Mouse (Mus musculus) adrenal gland, adult 2 months (tissue): ENCODE results near the gene Hap1. TPM values are rescaled to one million over a fixed set of nuclear protein-coding genes. Genes with fewer than 3 reads are reported as not detected.
A peak's percentile ranks its signal among the peaks of the same experiment; 100 is the strongest.

ENCODE experiments used
- DNase-seq: peaks from one replicate; pipeline ENCODE4 v3.0.0; 2021
- long read RNA-seq: library from polyadenylated mRNA; stranded (forward); transcript quantifications from one replicate; pipeline ENCODE4 v2.0.0, GENCODE M21; 2021
- polyA plus RNA-seq: library from polyadenylated mRNA; depleted of rRNA; stranded (reverse); fragments of >200 nt; gene quantifications from 2 replicates; pipeline ENCODE4 v1.2.3, GENCODE M21; 2012; rRNA removed
- total RNA-seq, 2 experiments: library from RNA; stranded (reverse); gene quantifications; 2 replicates each; pipeline ENCODE4 v1.2.3; 2021

The Hap1 gene
- total RNA-seq = 10 to 100 TPM; 34.6 to 62.1 TPM
- 28.5 and 32.8 TPM in 2 replicates for polyA plus RNA-seq
- long read RNA-seq, transcript Hap1-201 (11 exons, 2,120 nt) = major isoform, 12 of 51 reads
- long read RNA-seq, partial matches to known transcripts = 12 of 51 reads
- long read RNA-seq, other reads (novel, unspliced or antisense) = 27 of 51 reads

- peak; percentile 86 for DNase-seq
Measured at GRCm38 (mm10) chr11:100355972-100356818, at the start of gene Hap1. Gene Hap1, minus strand, starts transcription at chr11:100356128.

- DNase-seq = no peak
Measured at GRCm38 (mm10) chr11:100404456-100405074, 48.6 kb upstream of the Hap1 start.

DNA sequence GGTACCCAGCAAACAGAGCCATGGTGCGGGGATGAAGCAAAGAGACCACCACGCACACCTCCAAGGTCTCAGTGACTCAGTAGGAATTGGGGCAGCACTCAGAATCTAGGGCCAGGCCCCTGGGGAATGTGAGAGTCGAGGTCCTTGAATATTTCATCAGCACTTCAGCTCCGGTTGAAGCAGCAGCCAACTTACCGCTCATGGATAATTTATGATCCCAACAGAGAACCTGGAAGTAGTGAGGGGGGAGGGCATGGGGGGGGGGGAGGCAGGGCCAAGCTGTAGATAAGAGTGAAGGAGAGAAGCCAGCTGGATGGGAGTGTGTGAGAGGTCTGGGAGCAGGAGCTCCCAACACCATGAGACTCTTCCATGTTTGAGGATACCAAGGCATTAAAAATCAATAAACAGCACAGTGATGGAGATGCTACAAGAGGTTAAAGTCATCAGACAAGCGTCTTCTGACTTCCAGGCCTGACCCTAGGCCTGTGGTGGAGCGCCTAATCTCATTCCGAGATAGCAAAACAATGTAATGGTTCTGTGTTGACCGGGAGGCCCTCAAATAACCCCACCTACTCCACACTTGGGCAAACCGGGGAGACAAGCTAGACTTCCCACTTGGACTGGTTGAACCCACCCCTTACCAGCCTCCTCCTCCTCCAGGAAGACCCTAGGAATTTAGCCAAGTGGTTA, 47.7 kb upstream of the Hap1 start:
- DNase-seq = peak; percentile 41

DNA sequence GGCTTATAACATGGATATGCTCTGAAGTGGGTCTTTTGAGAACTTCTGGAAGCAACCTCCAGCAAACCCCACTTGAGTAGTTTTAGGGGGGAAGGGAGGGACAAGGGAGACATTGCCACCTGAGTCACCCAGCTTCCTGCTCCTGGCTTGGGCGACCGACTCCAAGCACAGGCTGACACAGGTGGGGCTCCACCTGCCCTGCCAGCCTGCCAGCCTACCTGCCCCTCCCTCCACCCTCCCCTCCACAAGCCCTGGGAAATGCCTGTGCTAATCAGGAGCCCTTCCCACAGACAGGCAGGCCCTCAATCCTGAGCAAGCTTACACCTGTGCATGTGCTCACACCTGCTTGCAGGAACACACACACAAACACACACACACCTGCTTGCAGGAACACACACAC, 46.8 kb upstream of the Hap1 start:
- DNase-seq = no peak

GRCm38 (mm10) chr11:100402240-100402639, 46.3 kb upstream of the Hap1 start:
- DNase-seq = no peak

- no peak for DNase-seq
Measured at GRCm38 (mm10) chr11:100400842-100401241, 44.9 kb upstream of the Hap1 start.

DNA sequence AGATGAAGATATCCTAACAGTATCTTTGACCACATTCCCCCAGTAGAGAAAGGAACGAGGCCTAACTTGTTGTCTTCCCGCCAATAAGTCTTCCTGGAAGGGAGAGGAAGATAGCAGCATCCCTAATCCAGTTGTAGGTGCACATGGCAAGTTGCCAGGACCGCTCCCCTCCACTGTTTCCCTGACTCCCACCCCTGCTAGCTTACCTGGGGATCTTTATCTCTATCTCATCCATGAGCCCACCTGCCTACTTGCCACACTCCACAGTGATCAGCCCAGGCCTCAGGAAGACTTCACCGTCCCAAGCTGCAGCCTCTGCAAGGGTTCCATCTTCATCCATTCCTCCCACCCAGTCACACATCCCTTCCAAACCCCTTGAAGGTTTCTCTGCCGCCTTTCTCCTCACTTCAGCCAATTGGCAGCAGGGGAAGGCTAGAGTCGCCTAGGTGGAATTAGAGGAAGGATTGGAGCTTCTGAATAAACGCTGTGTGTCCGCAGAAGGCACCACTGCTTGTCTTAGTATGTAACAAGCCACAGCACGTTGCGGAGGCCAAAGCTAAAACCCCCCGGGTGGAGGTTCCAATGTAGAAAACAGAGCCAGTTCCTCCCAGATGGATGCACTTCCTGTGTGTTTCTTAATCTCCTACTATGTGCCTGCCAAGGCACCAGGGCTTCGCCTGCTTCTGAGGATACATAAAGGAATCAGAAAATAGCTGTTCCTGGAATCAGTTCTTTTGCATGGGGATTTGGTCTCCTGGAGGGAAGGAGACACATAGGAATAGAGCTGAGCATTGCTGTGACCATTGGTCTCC, 44.0 kb upstream of the Hap1 start:
- no peak for DNase-seq

DNA sequence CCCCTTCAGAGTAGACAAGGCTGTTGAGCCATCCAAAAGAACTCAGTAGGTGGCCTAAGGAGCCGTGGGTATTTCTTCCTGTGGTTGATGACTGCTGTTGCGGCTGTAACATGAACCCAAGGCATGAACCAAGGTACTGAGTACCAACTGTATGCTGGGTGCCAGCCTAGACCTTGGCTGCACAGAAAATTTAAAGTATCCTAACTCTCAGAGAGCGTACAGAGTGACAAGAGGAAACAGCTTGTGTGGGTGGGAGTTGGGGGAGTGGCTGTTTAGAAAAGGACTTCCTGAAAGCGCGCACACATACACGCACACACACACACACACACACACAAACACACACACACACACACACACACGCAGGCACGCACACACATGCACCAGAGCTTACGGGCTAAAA, 43.4 kb upstream of the Hap1 start:
- DNase-seq = no peak

DNA sequence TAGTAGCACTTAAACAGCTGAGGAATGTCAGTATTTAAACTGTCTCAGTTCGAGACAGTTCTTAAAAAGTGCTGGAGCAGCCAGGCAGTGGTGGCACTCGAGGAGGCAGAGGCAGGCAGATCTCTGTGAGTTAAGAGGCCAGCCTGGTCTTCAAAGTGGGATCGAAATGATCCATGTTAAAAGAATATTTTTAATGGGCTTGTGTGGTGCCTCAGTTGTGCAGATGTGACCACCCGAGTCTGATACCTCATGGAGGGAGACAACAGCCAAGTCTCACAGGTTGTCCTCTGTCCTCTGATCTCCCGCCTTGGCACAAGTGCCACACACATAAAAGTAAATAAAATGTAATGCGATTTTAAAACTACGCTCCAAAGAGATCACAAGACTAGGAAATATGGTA, 42.6 kb upstream of the Hap1 start:
- no peak for DNase-seq

- peak; percentile 100 for DNase-seq
Measured at GRCm38 (mm10) chr11:100397600-100398389, 41.9 kb upstream of the Hap1 start, which contains the start of gene Jup. Gene Jup, minus strand, starts transcription at chr11:100397763.

GRCm38 (mm10) chr11:100396886-100397599, 41.1 kb upstream of the Hap1 start:
- no peak for DNase-seq

- peak; percentile 51 for DNase-seq
Measured at GRCm38 (mm10) chr11:100395861-100396631, 40.1 kb upstream of the Hap1 start.

DNA sequence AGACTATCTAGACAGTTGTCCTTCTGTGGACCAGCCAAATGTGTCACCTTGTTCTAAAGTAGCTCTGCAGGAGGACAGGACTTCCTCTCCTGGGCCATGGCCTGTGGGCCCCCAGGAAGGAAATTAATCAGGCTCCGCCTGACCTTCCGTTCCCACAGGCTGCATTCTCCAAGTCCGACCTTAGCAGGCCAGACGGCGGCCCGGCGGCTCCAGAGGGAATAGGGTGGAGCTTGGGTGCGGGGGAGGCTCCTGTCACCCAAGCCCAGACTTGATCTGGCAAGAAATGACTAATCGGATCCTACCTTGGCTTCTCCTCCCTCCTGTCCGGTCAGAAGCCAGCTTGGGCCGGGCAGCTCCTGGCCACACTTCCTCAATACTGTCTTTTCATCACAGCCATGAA, 39.3 kb upstream of the Hap1 start:
- DNase-seq = peak; percentile 90

GRCm38 (mm10) chr11:100394353-100395074, 38.6 kb upstream of the Hap1 start:
- DNase-seq = no peak

- DNase-seq = no peak
Measured at GRCm38 (mm10) chr11:100393733-100394132, 37.8 kb upstream of the Hap1 start.

DNA sequence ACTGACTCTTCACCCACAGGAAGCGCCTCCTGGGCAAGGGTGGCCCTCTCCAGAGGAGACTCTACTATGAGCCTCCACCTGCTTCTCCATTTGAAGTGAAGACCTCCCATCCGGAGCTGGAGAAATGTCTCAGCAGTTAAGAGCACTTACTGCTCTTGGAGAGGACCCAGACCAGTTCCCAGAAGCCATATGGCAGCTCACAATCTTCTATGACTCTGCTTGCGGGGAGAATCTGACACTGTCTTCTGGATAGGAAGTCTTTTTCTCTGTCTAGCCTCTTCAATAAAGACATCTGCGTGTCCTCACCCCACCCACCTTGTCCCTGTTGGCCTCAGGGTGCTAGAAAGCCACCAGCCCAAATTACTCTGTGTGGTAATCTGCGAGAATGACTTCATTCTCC, 37.0 kb upstream of the Hap1 start:
- no peak for DNase-seq

DNA sequence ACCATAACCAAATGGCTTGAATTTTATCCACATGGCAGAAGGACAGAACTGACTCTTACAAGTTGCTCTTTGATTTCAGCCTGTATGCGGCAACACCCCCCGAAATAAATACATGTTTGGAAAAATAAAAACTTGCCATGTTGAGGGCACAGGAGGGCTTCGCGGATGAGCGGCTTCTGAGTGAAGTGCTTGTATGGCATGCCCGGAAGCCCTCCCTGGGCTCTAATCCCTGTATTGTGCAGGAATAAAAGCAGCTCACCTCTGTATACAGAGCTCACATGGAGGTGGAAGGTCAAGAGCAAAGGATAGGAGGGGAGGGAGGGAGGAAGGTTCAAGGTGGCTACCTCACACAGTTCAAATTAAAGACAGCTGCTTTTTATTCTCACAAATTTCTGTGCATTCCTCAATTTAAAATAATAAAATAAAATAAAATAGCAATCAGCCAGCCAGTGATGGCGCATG, 36.0 kb upstream of the Hap1 start:
- no peak for DNase-seq

DNA sequence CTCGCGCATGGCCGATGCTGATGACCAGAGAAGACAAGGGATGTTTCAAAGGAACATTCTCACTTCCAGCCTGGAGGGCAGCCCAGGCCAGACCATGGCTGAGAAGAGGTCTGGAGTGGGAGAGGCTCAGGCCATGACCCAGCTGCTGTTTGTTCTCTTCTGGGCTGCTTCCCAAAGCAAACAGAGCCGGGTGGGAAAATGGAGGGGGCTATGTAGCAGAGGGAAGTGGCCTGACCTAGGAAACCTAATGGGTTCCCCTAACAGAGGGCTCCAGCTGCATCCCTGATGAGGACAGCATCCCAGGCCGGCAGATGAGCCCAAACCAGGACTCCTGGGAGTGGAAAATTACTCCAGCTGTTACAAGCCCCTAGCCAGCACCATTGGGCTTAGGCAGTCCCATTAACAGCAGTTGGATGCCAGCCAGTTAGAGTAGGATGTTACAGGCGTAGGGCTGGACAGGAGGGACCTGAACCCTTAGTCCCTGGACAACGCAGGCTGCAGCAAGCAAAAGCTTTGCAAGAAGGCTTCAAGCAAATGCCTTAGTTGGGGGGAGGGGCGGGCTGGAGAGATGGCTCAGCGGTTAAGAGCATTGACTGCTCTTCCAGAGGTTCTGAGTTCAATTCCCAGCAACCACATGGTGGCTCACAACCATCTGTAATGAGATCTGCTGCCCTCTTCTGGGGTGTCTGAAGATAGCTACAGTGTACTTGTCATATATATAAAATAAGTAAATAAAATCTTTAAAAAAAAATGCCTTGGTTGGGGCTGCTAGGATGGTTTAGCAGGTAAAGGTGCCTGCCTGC, 35.4 kb upstream of the Hap1 start:
- DNase-seq = peak; percentile 81
